Mouse (Mus musculus) ovary, adult 18-20 months (tissue): ENCODE measurements around the gene Syt8.
A peak's percentile ranks its signal among the peaks of the same experiment; 100 is the strongest.
"Not testable (repeated sequence)": the region's sequence is repeated elsewhere in the genome, so short reads cannot be mapped to it uniquely, and the experiment has no call there.

ENCODE experiments used
- DNase-seq: peaks from one replicate; pipeline ENCODE4 v3.0.0; 2022; ENCODE audit warnings: low spot score, mixed read lengths

Gene Syt8

DNA sequence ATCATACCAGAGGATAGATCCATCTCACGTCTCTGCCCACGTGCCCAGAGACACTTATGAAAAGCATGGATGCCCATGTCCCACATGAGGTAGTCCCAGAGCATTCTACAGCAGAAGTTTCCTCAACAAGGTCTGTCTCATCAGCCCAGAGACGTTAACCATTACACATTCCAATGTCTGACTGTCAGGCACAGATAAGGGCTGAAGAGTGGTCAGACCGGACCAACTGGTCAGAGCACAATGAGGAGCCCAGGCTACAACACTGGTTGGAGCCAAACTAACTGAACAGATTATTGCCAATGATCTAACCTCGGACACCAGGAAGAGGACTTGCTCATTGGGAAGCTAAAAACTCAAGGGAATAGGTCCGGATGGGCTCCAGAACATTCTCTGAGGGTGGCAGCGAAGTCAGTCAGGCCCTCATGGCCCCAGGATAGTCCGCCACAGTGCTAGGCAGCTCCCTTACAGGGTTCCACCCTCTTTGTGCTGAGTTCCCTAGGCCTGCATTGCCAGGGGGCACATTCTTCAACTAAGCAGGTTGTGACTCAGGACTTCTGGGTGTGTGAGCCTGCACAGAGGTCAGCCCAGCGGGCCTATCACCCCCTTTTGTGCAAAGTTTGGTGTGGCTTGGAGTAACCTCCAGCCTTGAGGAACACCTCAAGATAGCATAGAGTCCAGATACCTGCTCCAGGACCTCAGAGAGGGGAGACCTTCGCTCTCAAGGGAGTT is at the start of gene Syt8:
TSS of gene Syt8 (plus strand) at position 714 of the 729 bp plus-strand sequence.
- DNase-seq: no peak

DNA sequence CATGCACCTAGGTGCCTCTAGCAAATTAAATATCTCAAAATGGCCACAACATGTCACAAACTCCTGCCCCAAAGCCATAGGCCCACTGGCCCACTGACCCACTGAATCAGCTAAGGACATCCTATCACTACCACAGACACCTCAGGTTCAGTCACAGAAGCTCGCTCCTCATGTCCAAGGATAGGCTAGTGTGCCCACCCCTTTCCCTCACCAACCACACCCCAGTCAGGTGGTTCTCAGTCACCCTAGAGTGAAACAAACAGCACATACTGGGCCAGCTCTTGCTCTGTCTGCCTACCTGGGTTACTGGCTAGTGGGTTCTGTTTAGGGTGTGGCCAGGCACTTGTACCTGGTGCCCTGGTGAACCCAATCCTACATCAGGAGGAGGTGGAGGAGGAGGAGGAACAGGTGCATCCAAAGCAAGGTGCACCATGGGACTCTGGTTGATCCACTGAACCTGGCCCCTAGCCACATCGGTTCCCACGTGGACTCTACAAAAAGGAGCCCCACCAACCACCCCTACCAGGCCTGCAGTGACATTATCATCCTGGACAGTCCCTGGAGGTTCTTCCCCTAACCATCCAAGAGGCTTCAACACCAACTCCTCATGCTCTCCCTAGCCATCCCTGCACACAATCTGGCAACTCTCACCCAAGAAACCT is 48.8 kb upstream of the Syt8 start:
- no peak for DNase-seq

DNA sequence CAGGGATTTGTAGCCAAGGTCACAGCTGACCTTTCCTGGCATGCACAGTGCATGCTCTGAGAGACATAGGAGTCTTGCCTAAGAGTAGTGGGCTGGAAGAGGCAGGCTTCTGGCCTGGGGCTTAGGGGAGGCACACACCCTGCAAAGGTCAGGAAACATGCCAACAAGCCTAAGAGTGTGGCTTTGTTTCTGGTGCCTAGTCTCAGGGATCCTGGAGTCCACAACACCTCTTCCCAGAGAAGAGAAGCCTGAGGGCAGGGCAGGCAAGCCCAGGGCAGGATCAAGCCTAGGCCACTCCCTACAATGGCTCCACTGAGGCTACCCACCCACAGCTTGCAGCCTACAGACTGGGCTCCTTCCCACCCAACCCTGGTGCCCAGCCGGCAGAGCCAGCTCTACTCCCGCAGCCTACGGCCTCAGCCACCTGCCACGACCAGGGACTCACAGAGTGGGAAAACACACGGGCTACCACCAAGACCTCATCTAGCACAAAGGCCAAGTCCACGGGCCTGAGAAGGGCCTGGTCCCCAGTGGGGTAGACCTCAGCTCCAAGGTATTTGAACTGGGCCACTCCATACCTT is 47.9 kb upstream of the Syt8 start:
- peak; percentile 44 for DNase-seq

DNA sequence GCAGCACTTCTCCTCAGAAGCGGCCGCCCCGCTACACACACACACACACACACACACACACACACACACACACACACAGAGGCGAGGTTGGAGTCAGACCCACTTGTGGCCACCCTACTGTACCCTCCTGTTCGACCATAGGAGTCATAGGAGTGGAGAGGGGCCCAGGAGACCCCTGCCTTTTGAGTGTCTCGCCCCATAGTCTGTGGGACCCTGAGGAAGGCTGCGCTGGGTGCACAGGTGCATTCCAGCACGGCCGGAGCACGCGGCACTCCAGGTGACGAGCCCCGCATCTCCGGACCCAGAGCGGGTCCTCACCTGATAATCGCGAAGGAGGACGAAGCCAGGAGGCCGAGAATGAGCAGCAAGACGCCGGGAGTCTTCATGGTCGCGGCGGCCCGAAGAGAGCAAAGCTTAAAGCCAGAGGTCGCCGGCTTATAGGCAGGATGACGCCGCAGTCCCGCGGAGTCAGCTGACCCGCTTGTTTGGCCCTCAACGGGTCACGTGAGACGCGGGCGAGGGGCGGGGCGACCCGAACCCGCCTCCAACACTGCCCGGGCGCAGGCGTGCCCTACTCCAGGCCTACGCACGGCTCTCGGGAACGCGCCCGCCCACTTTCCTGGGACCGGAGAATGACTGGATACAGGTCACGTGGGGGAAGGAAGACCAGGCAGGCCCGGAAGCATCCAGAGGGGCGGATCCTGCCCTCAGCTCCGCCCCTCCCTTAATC is 47.1 kb upstream of the Syt8 start, which contains the start of gene Ctsd:
TSS of gene Ctsd (minus strand) at position 620 of the 730 bp plus-strand sequence.
- peak; percentile 96 for DNase-seq

DNA sequence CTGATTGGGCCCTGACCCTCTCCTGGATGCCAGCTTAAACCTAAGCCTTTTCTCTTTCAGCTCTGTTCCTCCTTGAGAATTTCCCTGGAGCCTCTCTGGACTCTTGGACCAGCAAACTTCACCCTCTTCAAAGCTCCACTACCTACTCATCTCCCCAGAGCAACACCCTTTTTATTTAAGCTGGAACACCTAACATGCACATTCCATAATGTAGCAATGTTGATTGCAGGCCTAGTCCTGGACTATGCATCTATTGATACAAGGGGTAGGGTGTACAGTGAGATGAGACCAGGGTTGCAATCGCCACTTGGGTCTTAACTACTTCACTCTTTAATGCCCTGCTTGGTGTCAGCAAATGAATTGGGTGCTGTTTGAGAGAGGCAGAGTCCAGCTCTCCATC is 46.5 kb upstream of the Syt8 start:
- no peak for DNase-seq

DNA sequence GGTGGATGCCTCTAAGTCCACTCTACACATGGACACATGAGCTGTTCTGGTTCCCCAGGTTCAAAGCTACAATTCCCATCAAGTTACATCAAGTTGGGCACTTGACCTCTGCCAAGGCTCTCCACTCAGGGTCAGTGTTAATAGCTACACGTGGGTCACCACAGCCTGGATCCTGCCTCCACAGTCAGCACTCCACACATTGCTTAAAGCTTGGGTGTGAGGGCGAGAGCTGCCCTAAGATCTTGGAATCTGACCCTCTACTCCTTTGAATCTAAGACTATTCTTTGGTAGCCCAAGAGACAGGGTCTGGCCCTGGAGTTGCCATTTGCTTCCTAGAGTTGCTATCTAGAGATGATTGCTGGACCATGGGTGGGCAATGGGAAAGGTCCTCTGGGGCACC is 45.9 kb upstream of the Syt8 start:
- no peak for DNase-seq

GRCm38 (mm10) chr7:142389961-142390650 is 44.5 kb upstream of the Syt8 start:
- no peak for DNase-seq

DNA sequence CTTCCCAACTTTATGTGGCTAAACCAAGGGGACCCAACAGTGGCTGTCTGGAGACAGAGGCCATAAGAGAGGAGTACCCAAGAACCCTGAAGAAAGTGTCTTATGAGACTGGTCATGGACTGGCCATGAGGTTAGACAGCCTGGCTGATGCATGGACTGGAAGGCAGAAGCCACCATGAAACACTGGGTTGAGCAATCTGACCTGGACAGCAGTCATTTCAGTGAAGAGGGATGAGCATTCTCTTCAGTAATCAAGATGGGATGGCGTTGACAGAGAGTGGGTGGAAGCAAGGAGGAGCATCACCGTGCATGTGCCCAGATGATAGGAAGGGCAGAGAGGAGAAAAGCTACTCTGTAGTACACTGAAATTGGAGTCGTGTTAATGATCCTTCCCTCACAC is 43.5 kb upstream of the Syt8 start:
- DNase-seq: no peak

GRCm38 (mm10) chr7:142391609-142392008 is 43.0 kb upstream of the Syt8 start:
- no peak for DNase-seq

DNA sequence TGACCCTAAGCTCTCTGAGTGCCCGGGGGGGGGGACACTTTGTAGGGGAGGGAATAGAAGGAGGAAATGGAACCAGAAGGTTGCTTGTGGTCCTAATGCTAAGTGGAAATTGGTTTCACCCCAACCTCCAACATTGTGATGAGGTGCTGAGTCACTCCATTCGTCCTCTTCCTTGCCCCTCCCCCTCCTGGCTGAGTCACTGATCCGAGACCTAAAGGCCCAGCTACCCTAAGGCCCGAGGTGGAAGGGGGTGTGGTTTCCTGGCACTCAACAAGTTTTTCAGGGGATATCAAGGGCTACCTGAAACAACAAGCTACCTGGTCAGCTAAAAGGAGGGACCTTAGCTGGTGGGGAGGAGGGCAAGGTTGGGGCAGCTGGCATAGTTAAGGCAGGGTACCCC is 41.5 kb upstream of the Syt8 start:
- no peak for DNase-seq

DNA sequence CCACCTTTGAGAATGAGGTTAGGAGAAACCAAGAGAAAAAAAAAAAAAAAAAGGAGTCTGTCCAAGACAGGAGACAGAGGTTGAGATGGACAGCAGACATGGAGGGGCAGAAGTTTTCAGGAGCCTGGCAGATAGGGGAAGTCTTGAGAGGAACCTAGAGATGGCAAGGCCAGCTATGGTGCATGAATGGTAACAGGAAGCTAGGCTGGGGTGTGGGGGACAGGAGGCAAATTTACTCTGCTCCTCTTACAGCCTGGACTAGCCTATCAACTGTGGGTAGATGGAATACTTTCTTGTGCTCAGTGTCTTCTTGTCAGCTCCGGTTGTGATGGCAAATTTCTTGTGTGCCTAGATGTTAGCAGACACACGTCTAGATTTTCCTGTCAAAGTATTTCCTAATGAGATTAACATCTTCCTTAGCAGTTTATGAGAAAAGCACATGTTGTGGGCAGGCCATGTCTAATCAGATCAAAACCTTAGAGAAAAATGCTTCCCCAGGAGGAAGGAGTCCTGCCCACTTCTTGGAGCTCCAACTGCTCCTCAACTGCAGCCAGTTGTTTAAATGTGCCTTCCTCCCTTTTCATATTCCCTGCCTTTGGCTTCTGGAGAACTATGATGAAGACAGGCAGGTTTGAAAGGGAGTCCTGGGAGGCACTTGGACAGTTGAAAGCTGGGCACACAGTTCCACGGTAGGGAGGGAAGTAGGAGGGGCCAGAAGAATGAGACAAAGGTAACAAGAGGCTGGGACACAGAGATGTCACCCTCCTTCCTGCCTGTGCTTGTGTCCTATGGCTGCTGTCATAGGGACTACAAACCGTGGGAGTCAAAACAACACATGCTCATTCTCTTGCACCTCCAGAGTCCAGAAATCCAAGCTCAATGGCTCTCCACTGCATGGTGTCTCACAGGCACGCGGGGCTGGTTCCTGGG is 40.1 kb upstream of the Syt8 start:
- no peak for DNase-seq

- DNase-seq: no peak
Measured at GRCm38 (mm10) chr7:142395472-142395871, 39.2 kb upstream of the Syt8 start.

DNA sequence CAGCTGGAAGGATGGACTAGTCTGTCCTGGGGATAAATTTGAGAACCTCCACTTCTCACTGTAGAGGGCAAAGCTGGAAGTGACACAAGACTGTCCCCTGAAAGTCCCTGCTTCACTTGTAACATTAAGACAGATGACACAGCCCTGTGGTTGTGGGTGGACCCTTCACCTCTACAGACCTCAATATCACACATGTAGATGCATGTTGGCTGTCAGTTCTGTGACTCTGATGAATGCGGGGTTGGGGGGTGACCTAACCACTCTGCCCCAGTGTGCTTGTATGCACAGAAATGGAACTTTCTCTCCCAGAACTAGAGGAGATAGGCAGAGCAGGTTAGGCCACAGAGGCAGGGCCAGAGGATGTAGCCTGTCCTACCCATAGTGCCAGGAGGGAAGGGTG is 38.0 kb upstream of the Syt8 start:
- DNase-seq: no peak

- no peak for DNase-seq
Measured at GRCm38 (mm10) chr7:142398052-142398451, 36.6 kb upstream of the Syt8 start.

DNA sequence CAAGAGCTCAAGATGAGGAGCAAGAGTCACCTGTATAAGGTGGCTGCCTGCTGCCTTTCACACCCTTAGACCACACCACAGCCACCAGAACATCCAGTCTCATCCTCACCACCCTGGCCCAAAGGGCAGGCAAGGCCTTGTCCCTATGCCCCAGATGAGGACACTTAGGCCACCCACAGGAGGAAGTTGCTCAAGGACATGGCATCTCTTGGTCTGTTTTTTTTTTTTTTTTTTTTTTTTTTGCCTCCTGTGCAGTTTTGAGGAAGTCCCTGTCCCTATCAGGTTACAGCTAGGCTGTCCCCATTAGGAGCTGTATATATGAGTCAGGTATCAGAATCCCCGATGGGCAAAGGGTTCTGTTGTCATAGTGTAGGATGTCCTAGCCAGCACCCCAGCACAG is 35.4 kb upstream of the Syt8 start:
- no peak for DNase-seq

DNA sequence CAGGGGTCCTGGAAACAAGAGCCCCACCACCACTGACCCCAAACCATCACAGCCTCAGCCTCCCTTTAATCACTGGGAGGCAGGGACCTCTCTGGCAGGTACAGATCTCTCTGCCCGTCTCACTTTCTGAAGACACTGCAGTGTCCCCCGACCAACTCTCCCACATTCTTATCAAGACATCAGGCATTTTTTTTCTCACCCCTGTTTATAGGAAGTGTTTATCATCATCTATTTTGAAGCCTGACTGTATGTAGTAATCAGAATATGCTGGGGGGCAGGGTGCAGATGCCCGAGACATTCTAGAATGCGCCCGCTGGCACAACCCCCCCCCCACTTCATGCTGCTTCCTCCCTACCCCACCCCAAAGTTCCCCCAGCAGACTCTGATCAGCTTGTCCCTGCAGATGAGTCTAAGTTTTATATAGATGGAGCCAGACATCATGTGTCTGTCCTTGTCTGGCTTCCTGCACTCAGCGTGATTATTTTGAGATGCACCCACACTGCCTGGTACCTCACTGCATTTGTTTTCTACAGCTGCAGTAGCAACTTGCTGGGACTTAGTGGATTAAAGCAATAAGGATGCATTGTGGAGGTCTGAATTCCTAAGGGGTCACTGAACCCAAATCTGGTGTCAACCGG is 34.4 kb upstream of the Syt8 start:
- DNase-seq: no peak

- DNase-seq: no peak
Measured at GRCm38 (mm10) chr7:142400750-142401142, 33.9 kb upstream of the Syt8 start.

DNA sequence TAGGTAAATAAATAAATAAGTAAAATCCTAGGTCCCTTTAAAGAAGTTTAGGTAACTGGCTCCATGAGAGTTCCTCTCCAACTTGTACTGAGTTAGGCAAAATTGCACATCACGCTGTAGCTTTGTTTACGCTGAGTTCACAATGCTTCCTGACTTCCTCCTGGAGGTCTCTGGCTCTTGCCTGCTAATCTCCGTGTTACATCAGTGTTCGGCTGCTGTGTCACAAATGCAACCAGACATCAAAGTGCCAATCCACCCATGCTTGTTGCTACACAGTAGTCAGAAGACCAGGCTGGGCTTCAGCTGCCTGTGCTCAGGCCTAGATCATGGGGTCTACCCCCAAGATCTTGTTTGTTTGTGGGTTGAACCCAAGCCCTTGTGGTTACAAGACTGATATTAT is 31.1 kb upstream of the Syt8 start:
- no peak for DNase-seq

GRCm38 (mm10) chr7:142405134-142405533 is 29.5 kb upstream of the Syt8 start:
- DNase-seq: not testable (repeated sequence)

DNA sequence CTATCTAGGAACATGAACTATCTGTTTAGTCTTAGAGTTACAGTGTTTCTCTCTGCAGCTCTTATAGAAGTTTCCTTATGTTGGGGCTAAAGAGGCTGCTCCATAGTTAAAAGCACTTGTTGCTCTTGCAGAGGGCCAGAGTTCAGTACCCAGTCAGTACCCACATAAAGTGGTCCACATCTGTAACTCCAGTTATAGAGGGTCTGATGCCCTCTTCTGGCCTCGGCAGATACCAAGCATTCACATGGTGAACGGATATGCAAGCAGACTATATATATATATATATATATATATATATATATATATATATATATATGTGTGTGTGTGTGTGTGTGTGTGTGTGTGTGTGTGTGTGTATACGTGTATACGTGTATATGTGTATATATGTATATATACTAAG is 26.7 kb upstream of the Syt8 start:
- DNase-seq: no peak

DNA sequence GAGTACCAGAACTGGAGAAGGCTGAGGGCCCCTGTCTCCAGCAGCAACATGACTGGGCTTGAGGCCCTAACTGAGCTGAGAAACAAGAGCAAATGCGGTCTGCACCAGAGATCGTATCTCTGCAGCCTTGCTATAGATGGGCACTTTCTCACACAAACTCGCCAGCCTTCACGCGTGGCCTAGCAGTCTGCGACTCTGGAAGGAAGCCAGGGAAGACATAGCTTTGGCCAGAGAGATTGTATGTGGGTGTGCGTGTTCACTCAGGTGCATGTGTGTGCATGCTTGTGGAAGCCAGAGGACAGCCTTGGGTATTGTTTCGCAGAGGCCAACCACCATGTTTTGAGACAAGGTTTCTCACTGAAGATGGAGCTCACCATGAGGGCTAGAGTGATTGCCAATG is 26.0 kb upstream of the Syt8 start:
- no peak for DNase-seq
